Mouse (Mus musculus) limb, embryonic 11.5 days (tissue): ENCODE data around the gene Sept3. TPM values are rescaled to one million over a fixed set of nuclear protein-coding genes. Genes with fewer than 3 reads are reported as not detected.

ENCODE experiments used
- ATAC-seq: fragments of 200-750 bp; cut with Nextera tagmentation; 2 replicates; pipeline ENCODE4 v1.8.0; 2017; ENCODE audit warnings: low read depth; ENCODE audit not compliant: insufficient number of reproducible peaks, low FRiP score, low TSS enrichment
- DNase-seq: peaks from one replicate; pipeline ENCODE4 v3.0.0-alpha.2; 2015; ENCODE audit warnings: low spot score
- H3K27ac ChIP-seq: fragments of 300-500 bp; sonication (generic); replicated peaks from 2 replicates; pipeline ENCODE4 v1.5.1; 2014; ENCODE audit warnings: low read depth, mild to moderate bottlenecking, low read length
- H3K27me3 ChIP-seq: fragments of 300-500 bp; sonication (generic); 2 replicates; pipeline ENCODE4 v1.6.1; 2014; ENCODE audit warnings: mild to moderate bottlenecking, low read length, mixed read lengths; ENCODE audit not compliant: control insufficient read depth, insufficient read depth
- H3K36me3 ChIP-seq: fragments of 300-500 bp; sonication (generic); 2 replicates; pipeline ENCODE4 v1.6.1; 2014; ENCODE audit warnings: mild to moderate bottlenecking, low read length, moderate library complexity, mixed read lengths; ENCODE audit not compliant: control insufficient read depth, insufficient read depth
- H3K4me1 ChIP-seq: fragments of 300-500 bp; sonication (generic); 2 replicates; pipeline ENCODE4 v1.6.1; 2014; ENCODE audit warnings: low read length, mixed read lengths; ENCODE audit not compliant: control insufficient read depth, insufficient read depth
- H3K4me2 ChIP-seq: fragments of 300-500 bp; sonication (generic); 2 replicates; pipeline ENCODE4 v1.6.1; 2014; ENCODE audit warnings: low read depth, mild to moderate bottlenecking, moderate library complexity; ENCODE audit not compliant: severe bottlenecking
- H3K4me3 ChIP-seq: fragments of 300-500 bp; sonication (generic); 2 replicates; pipeline ENCODE4 v1.5.1; 2014; ENCODE audit warnings: low read depth, low read length
- H3K9ac ChIP-seq: fragments of 300-500 bp; sonication (generic); 2 replicates; pipeline ENCODE4 v1.6.1; 2014; ENCODE audit warnings: mild to moderate bottlenecking, low read length
- H3K9me3 ChIP-seq: fragments of 300-500 bp; sonication (generic); 2 replicates; pipeline ENCODE4 v1.6.1; 2016; ENCODE audit warnings: low read length; ENCODE audit not compliant: control insufficient read depth
- WGBS: fragments of 180-500 bp; shearing (Covaris S2); extraction: QIAGEN DNeasy Blood & Tissue Kit; methylation state at CpG from one replicate; pipeline ENCODE4 v1.1.7; 2014; 5-methylcytosine and 5-hydroxymethylcytosine counted together
- polyA plus RNA-seq: library from polyadenylated mRNA; unstranded; fragments of >200 nt; fragmentation: Nextera tagmentation; extraction: Ambion mirVana; gene quantifications from 2 replicates; pipeline ENCODE4 v1.2.1, GENCODE M21; 2014

The Sept3 gene
- polyA plus RNA-seq, 1 experiment from 2014 or later: 37.6 TPM

- peak; percentile 21 for DNase-seq
- Histone ChIP-seq H3K9ac (no peak within 1 kb of the TSS), H3K36me3 (no peaks in the 10 kb centered on the region), H3K4me1 (no peaks in the 10 kb centered on the region), H3K27me3 (no peaks in the 10 kb centered on the region), H3K9me3 (no peaks in the 10 kb centered on the region), H3K4me2 (no peak within 1 kb of the TSS), H3K27ac (no peak within 1 kb of the TSS), H3K4me3 (no peak within 1 kb of the TSS)
- WGBS: 49% methylated on average over 39 of the region's 39 CpGs
- no peak for ATAC-seq
Measured at GRCm38 (mm10) chr15:82298764-82299561, 24.3 kb downstream of the Sept3 start, which contains the start of gene Wbp2nl. Gene Wbp2nl, plus strand, starts transcription at chr15:82298954.

GRCm38 (mm10) chr15:82307107-82307506 lies 32.4 kb downstream of the Sept3 start:
- Histone ChIP-seq H3K4me3 (no peak overlapping the region), H3K4me2 (no peak overlapping the region), H3K9me3 (no peaks in the 10 kb centered on the region), H3K27ac (no peak overlapping the region), H3K9ac (no peak overlapping the region), H3K36me3 (no peaks in the 10 kb centered on the region), H3K4me1 (no peaks in the 10 kb centered on the region), H3K27me3 (no peaks in the 10 kb centered on the region)
- DNase-seq (no peak), ATAC-seq (no peak)
- 84% methylated on average over 3 of the region's 3 CpGs for WGBS

GRCm38 (mm10) chr15:82308416-82308815 lies 33.7 kb downstream of the Sept3 start:
- WGBS: 72% methylated on average over 3 of the region's 3 CpGs
- no peak for DNase-seq
- no peak overlapping the region for H3K9ac ChIP-seq

GRCm38 (mm10) chr15:82317839-82318238 lies 43.1 kb downstream of the Sept3 start:
- no peaks in the 10 kb centered on the region for H3K4me1 ChIP-seq
- no peak overlapping the region for H3K4me3 ChIP-seq
- H3K9ac ChIP-seq: no peak overlapping the region
- H3K27me3 ChIP-seq: no peaks in the 10 kb centered on the region
- WGBS: 83% methylated on average over 6 of the region's 6 CpGs
- no peak overlapping the region for H3K27ac ChIP-seq
- H3K9me3 ChIP-seq: no peaks in the 10 kb centered on the region
- no peaks in the 10 kb centered on the region for H3K36me3 ChIP-seq
- ATAC-seq (no peak), DNase-seq (no peak)
- H3K4me2 ChIP-seq: no peak overlapping the region

More at GRCm38 (mm10) chr15:82308416-82308815, 33.7 kb downstream of the Sept3 start:
- H3K4me3 ChIP-seq: no peak overlapping the region
- no peaks in the 10 kb centered on the region for H3K27me3 ChIP-seq
- no peak for ATAC-seq
- H3K4me2 ChIP-seq: no peak overlapping the region
- no peak overlapping the region for H3K27ac ChIP-seq
- H3K9me3 ChIP-seq: no peaks in the 10 kb centered on the region
- no peaks in the 10 kb centered on the region for H3K36me3 ChIP-seq
- no peaks in the 10 kb centered on the region for H3K4me1 ChIP-seq

DNA sequence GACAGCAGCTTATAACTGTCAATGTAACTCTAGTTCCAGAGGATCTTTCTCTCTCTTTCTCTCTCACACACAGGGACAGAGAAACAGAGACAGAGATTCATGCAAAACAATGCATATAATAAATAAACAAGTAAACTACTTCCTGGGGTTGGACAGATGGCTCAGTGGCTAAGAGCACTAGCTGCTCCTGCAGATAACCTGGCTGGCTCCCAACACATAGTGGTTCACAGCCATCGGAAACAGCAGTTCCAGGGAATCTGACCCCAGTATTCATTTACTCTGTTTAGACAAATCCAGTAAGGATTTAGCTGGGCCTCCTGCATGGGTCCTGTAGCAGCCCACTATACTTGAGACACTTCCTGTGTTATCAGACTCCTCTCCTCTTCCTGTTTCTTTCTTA lies 44.9 kb downstream of the Sept3 start:
- ATAC-seq: no peak
- WGBS: 86% methylated on average over 1 of the region's 1 CpGs
- Histone ChIP-seq H3K4me2 (no peak overlapping the region), H3K9me3 (no peaks in the 10 kb centered on the region), H3K9ac (no peak overlapping the region), H3K4me1 (no peaks in the 10 kb centered on the region), H3K36me3 (no peaks in the 10 kb centered on the region), H3K27ac (no peak overlapping the region), H3K27me3 (no peaks in the 10 kb centered on the region), H3K4me3 (no peak overlapping the region)
- DNase-seq: no peak

DNA sequence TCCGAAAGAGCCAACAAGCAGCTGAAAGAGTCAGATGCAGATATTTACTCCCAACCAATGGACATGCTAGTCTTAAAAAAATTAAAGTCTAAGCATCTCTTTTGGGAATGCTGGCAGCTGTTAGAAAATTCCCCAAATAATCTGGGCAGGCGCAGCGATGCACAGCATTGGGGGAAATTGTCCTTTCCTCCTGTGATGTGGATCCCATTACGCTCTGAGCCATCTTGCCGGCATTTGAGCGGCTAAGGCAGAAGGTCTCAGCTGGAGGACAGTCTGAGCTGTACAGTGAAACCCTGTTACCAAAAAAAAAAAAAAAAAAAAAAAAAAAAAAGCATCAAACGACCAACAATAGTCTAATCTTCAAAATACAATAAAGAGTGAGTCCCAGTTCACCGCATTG lies 47.5 kb downstream of the Sept3 start:
- no peak for ATAC-seq
- H3K4me1 ChIP-seq: no peaks in the 10 kb centered on the region
- WGBS: 83% methylated on average over 8 of the region's 8 CpGs
- H3K4me2 ChIP-seq: no peak overlapping the region
- H3K9ac ChIP-seq: no peak overlapping the region
- no peak overlapping the region for H3K27ac ChIP-seq
- H3K9me3 ChIP-seq: no peaks in the 10 kb centered on the region
- no peaks in the 10 kb centered on the region for H3K27me3 ChIP-seq
- no peaks in the 10 kb centered on the region for H3K36me3 ChIP-seq
- H3K4me3 ChIP-seq: no peak overlapping the region
- DNase-seq: no peak

- no peak overlapping the region for H3K4me3 ChIP-seq
- no peaks in the 10 kb centered on the region for H3K4me1 ChIP-seq
- DNase-seq (no peak), ATAC-seq (no peak)
- H3K9me3 ChIP-seq: no peaks in the 10 kb centered on the region
- H3K27me3 ChIP-seq: no peaks in the 10 kb centered on the region
- no peak overlapping the region for H3K4me2 ChIP-seq
- H3K9ac ChIP-seq: no peak overlapping the region
- 69% methylated on average over 2 of the region's 2 CpGs for WGBS
- peaks cover 3% of the 10 kb centered on the region; the same call in 1 of the 2 replicates for H3K36me3 ChIP-seq
- H3K27ac ChIP-seq: no peak overlapping the region
Measured at GRCm38 (mm10) chr15:82325382-82325781, 50.7 kb downstream of the Sept3 start.

- ATAC-seq (no peak), DNase-seq (no peak)
- no peak overlapping the region for H3K4me2 ChIP-seq
- WGBS: 94% methylated on average over 4 of the region's 4 CpGs
- peaks cover 2% of the 10 kb centered on the region; the same call in 1 of the 2 replicates for H3K36me3 ChIP-seq
- H3K9ac ChIP-seq: no peak overlapping the region
- H3K9me3 ChIP-seq: no peaks in the 10 kb centered on the region
- H3K27me3 ChIP-seq: no peaks in the 10 kb centered on the region
- no peak overlapping the region for H3K4me3 ChIP-seq
- no peak overlapping the region for H3K27ac ChIP-seq
- peaks cover 13% of the 10 kb centered on the region for H3K4me1 ChIP-seq
Measured at GRCm38 (mm10) chr15:82335194-82335593, 60.5 kb downstream of the Sept3 start.
